Mouse (Mus musculus): ENCODE measurements around the gene Rgma. TPM values are rescaled to one million over a fixed set of nuclear protein-coding genes. Genes with fewer than 3 reads are reported as not detected.

The Rgma gene
- polyA plus RNA-seq, 1 experiment from 2014 or later, result 23.4 TPM

Other genes with a start within 250 kb of the Rgma start
- gene Chd2, start 166.3 kb downstream of the Rgma start, polyA plus RNA-seq (2016; fragmentation: Nextera tagmentation; extraction: Ambion mirVana), result 49.2 and 54.8 TPM in 2 replicates